Mouse (Mus musculus) embryonic facial prominence, embryonic 15.5 days (tissue): ENCODE measurements at regions not wholly inside any gene's neighbourhood (a gene's known extent, or its start where the extent isn't known, plus 50 kb on each side); places are given as distances from the start of the nearest gene placed in this dataset.
"Not testable (repeated sequence)": the region's sequence is repeated elsewhere in the genome, so short reads cannot be mapped to it uniquely, and the experiment has no call there.

ENCODE experiments used
- ATAC-seq: fragments of 200-750 bp; cut with Nextera tagmentation; 2 replicates; pipeline ENCODE4 v1.8.0; 2017; ENCODE audit warnings: low read depth, moderate TSS enrichment; ENCODE audit not compliant: insufficient number of reproducible peaks, low FRiP score, low TSS enrichment
- H3K27ac ChIP-seq: fragments of 300-500 bp; sonication (generic); replicated peaks from 2 replicates; pipeline ENCODE4 v1.5.1; 2015; ENCODE audit warnings: mild to moderate bottlenecking, inconsistent platforms
- H3K27me3 ChIP-seq: fragments of 300-500 bp; sonication (generic); 2 replicates; pipeline ENCODE4 v1.6.1; 2015; ENCODE audit warnings: inconsistent platforms
- H3K36me3 ChIP-seq: fragments of 300-500 bp; sonication (generic); 2 replicates; pipeline ENCODE4 v1.6.1; 2015; ENCODE audit warnings: mild to moderate bottlenecking, inconsistent platforms
- H3K4me1 ChIP-seq: fragments of 300-500 bp; sonication (generic); 2 replicates; pipeline ENCODE4 v1.6.1; 2015; ENCODE audit warnings: inconsistent platforms
- H3K4me2 ChIP-seq: fragments of 300-500 bp; sonication (generic); replicated peaks from 2 replicates; pipeline ENCODE4 v1.6.1; 2015; ENCODE audit warnings: mild to moderate bottlenecking, inconsistent platforms
- H3K4me3 ChIP-seq: fragments of 300-500 bp; sonication (generic); replicated peaks from 2 replicates; pipeline ENCODE4 v1.5.1; 2015; ENCODE audit warnings: mild to moderate bottlenecking, inconsistent platforms
- H3K9ac ChIP-seq: fragments of 300-500 bp; sonication (generic); 2 replicates; pipeline ENCODE4 v1.6.1; 2015; ENCODE audit warnings: inconsistent platforms
- H3K9me3 ChIP-seq: fragments of 300-500 bp; sonication (generic); replicated peaks from 2 replicates; pipeline ENCODE4 v1.6.1; 2016; ENCODE audit warnings: inconsistent platforms
- WGBS: fragments of 180-500 bp; shearing (Covaris S2); methylation state at CpG from one replicate; pipeline ENCODE4 v1.1.7; 2015; 5-methylcytosine and 5-hydroxymethylcytosine counted together

DNA sequence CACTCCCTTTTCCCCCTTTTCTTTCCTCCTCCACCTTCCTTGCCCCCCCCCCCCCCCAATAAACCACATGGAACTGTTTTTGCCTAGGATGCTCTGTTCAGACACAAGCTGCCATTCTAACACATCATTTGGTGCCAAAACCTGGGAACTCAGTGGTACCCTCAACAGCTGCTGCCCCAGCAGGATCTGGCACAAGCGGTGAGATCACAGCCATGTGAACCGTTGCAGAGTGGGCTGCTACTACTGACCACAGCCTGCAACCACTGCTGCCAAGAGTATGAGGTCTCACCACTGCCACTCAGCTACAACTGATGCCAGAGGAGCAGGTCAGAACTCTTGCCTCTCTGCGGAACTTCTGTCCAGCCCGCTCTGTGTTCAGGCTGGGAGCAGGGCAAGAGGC, 206.2 kb downstream of the Pcsk1 start:
- no peak overlapping the region for H3K9ac ChIP-seq
- 93% methylated on average over 4 of the region's 4 CpGs for WGBS
- no peak overlapping the region for H3K27ac ChIP-seq
- H3K27me3 ChIP-seq, result no peaks in the 10 kb centered on the region
- no peaks in the 10 kb centered on the region for H3K36me3 ChIP-seq
- no peak overlapping the region for H3K4me2 ChIP-seq
- H3K9me3 ChIP-seq, result no peaks in the 10 kb centered on the region
- no peaks in the 10 kb centered on the region for H3K4me1 ChIP-seq
- no peak for ATAC-seq
- no peak overlapping the region for H3K4me3 ChIP-seq

DNA sequence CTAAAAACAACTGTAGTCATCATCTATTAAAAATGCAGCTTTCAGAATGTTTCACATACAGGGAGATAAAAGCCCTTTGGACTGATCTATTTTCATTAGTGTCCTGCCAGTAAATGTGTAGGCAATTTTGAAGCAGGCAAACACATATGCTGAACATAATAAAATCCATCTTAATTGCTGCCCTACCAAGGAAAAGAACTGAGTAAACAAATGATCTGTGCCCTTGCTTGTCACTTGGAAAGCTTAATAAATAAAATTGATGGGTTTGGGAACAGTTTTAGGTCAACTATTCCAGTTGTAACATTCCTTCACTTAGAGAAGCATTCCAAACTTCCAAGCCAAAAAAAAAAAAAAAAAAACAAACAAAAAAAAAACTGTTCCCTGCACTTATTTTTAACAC, 230.2 kb downstream of the Pcsk1 start:
- no peak overlapping the region for H3K27ac ChIP-seq

DNA sequence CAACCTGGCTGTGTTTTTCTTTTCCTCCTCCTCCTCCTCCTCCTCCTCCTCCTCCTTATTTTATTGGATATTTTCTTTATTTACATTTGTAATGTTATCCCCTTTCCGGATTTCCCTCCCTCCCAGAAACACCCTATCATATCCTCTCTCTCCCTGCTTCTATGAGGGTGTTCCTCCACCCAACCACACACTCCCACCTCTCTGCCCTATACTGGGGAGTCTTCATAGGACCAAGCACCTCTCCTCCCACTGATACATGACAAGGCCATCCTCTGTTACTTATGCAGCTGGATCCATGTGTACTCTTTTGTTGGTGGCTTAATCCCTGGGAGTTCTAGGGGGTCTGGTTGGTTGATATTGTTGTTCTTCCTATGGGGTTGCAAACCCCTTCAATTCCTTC, 230.6 kb downstream of the Pcsk1 start:
- Histone ChIP-seq H3K4me3 (no peak overlapping the region), H3K27ac (no peak overlapping the region), H3K36me3 (no peaks in the 10 kb centered on the region), H3K9me3 (no peaks in the 10 kb centered on the region), H3K4me2 (no peak overlapping the region), H3K27me3 (no peaks in the 10 kb centered on the region), H3K9ac (no peak overlapping the region), H3K4me1 (no peaks in the 10 kb centered on the region)
- no peak for ATAC-seq
- 50% methylated on average over 1 of the region's 1 CpGs for WGBS

More for the DNA sequence above, 230.2 kb downstream of the Pcsk1 start:
- Histone ChIP-seq H3K9me3 (no peaks in the 10 kb centered on the region), H3K4me2 (no peak overlapping the region), H3K4me3 (no peak overlapping the region), H3K9ac (no peak overlapping the region), H3K36me3 (no peaks in the 10 kb centered on the region), H3K4me1 (no peaks in the 10 kb centered on the region), H3K27me3 (no peaks in the 10 kb centered on the region)
- ATAC-seq, result no peak

DNA sequence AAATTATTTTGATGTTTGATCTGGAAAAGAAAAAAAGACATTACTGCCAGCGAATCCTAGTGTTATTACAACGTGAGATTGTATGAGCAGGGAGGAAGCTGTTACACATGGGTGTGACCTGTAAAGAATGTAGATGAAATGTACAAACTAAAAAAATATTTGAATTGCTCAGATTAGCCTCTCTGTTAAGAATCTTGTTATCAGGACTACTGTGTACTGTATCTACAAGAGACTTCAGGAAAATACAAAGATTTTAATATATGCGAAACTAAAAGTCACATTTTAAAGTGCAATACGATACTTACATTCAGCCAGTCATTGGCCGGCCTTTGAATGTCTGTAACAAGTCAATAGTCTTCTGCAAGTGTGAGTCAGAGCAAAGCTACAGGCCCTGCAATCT, 247.4 kb downstream of the Pcsk1 start:
- Histone ChIP-seq H3K27me3 (no peaks in the 10 kb centered on the region), H3K9ac (no peak overlapping the region), H3K27ac (no peak overlapping the region), H3K36me3 (no peaks in the 10 kb centered on the region), H3K4me3 (no peak overlapping the region), H3K4me1 (no peaks in the 10 kb centered on the region), H3K9me3 (no peaks in the 10 kb centered on the region), H3K4me2 (no peak overlapping the region)
- 73% methylated on average over 5 of the region's 5 CpGs for WGBS
- ATAC-seq, result no peak

DNA sequence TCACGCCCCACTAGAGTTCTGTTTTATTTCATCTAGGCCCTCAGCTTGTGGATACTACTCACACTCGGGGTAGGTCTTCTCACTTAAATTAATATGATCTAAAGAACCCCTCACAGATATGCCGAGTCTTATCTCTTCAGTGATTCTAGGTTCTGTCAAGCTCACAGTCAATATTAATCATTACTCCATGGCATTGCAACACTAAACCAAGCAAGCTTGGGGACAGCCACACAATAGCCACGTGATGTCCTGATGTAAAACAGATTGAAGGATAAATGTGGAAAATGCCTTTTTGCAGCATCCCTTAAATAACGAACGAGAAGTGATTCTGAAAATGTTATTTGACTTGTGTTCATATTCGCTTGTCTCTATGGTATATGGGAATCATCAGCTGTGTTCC, 253.8 kb downstream of the Pcsk1 start:
- H3K27ac ChIP-seq, result no peak overlapping the region
- no peaks in the 10 kb centered on the region for H3K36me3 ChIP-seq
- no peak for ATAC-seq
- WGBS, result 74% methylated on average over 7 of the region's 7 CpGs
- H3K4me1 ChIP-seq, result no peaks in the 10 kb centered on the region
- no peak overlapping the region for H3K9ac ChIP-seq
- H3K9me3 ChIP-seq, result no peaks in the 10 kb centered on the region
- no peak overlapping the region for H3K4me3 ChIP-seq
- no peaks in the 10 kb centered on the region for H3K27me3 ChIP-seq
- no peak overlapping the region for H3K4me2 ChIP-seq

DNA sequence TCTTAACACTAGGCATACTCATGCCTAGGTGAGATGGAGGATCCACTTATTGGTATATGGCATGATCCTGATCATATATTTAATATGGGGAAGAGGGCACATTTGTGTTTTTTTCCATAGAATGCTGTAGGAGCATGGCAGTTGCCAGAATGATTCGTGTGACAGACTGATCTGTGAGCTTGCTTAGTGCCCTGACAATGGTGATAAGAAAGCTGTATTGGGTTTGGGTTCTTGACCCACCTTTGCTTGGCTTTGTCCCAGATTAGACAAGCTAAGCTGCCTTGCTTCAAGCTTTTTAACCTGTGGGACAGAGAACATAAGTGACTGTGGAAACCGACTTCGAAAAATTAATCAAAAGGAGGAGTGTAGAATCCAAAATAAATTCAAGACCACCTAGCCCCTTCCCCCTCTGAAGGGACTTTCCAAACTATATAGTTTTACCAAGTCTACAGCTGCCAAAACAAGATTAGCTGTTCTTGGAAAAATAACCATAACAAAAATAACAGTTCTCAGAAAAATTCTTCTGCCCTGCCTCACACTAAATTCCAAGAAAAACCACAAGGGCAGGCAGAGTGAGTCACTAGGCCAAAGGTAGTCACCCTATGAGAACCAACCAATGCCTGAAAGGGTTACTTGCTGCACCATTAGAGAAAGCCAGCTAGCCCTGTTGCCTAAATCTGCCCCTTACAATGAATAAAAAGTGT, 277.2 kb downstream of the Pcsk1 start:
- 68% methylated on average over 3 of the region's 3 CpGs for WGBS
- Histone ChIP-seq H3K9ac (no peak overlapping the region), H3K4me1 (no peaks in the 10 kb centered on the region), H3K27me3 (no peaks in the 10 kb centered on the region), H3K9me3 (no peaks in the 10 kb centered on the region), H3K4me3 (no peak overlapping the region), H3K36me3 (no peaks in the 10 kb centered on the region), H3K4me2 (no peak overlapping the region), H3K27ac (no peak overlapping the region)
- ATAC-seq, result no peak

DNA sequence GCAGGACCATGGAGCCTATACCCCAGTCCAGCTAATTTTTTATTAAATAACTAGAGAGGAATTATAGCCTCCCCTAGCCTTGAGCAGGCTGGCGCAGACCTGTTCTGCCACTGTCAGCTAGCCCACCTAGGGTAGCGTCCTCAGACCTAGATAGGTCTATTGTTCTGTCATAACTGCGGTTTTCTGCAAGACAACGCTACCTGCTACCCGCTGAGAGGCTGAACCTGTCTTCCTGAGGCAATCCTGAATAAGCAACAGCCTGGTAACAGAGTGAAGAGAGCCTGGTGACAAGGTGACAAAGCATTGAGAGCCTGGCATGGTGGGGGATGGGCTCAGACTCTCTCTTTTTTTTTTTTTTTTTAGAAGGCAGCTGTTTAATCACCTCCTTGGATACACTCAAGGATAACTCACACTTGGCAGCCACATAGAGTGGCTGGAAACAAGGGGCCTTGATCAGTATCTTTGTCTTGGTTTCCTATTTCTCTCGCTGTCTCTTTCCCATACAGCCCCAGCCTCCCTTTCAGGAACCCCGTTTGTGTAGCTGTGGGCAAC, 278.7 kb downstream of the Pcsk1 start:
- Histone ChIP-seq H3K9ac (no peak overlapping the region), H3K9me3 (no peaks in the 10 kb centered on the region), H3K27me3 (no peaks in the 10 kb centered on the region), H3K4me3 (no peak overlapping the region), H3K4me1 (no peaks in the 10 kb centered on the region), H3K36me3 (no peaks in the 10 kb centered on the region), H3K4me2 (no peak overlapping the region), H3K27ac (no peak overlapping the region)
- ATAC-seq, result no peak
- WGBS, result 69% methylated on average over 7 of the region's 7 CpGs

DNA sequence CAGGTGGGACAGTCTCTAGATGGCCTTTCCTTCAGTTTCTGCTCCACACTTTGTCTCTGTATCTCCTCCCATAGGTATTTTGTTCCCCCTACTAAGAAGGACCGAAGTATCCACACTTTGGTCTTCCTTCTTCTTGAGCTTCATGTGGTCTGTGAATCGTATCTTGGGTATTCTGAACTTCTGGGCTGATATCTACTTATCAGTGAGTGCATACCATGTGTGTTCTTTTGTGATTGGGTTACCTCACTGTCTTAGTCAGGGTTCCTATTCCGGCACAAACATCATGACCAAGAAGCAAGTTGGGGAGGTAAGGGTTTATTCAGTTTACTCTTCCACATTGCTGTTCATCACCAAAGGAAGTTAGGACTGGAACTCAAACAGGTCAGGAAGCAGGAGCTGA, 287.5 kb downstream of the Pcsk1 start:
- H3K27ac ChIP-seq, ATAC-seq, H3K9ac ChIP-seq, H3K4me3 ChIP-seq, H3K4me1 ChIP-seq, H3K9me3 ChIP-seq, H3K4me2 ChIP-seq, H3K27me3 ChIP-seq, H3K36me3 ChIP-seq: not testable (repeated sequence)
- WGBS, result 86% methylated on average over 3 of the region's 3 CpGs

DNA sequence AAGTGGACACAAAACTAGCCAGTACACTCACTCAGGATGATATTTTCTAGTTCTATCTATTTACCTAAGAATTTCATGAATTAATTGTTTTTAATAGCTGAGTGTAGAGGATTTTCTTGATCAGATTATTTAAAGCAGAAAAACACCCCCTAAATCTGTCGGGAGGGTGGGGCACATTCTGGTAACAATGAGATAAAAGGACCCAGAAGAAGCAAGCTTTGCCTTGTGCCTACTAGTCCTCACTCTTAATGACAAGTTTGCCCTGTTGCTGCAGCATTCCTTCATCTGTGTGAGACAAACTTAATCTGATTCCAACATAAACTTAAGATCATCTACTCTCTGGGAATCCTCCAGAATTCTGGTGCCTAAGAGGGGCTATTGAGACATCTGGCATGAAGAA, 288.1 kb downstream of the Pcsk1 start:
- ATAC-seq, result no peak
- Histone ChIP-seq H3K4me1 (no peaks in the 10 kb centered on the region), H3K4me3 (no peak overlapping the region), H3K4me2 (no peak overlapping the region), H3K27ac (no peak overlapping the region), H3K9me3 (no peaks in the 10 kb centered on the region), H3K36me3 (no peaks in the 10 kb centered on the region), H3K9ac (no peak overlapping the region), H3K27me3 (no peaks in the 10 kb centered on the region)
- 84% methylated on average over 1 of the region's 1 CpGs for WGBS

DNA sequence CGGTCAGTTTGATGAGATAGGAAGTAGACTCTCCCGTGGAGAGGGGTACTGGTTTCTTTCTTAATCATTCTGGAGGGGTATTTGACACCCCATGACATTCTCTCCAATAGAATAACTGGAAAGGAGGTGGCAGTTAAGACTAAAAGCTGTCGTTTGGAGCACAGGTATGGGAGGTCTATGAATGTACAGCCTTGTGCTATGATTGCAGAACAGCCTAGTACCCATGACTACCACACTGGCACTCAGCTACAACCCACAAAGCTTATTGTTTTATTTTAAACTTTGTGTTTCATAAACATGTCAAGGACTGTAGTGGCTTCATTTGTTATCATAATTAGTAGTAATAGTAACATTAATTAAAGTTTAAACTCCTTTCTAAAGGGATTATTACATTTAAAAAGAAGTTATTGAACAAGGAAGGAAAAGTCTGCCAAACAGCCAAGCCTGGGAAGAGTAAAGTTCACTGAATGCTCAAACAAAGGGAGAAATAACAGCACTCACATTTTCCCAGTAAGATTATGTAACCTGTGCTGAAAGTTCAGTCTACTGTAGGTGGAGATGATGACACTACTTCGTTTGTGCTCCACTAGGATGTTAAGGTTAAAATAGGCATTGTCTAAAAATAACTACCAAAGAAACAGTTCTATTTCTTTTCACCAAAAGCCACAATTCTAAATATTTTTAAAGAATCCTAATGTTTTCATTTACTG, 295.2 kb downstream of the Pcsk1 start:
- Histone ChIP-seq H3K4me2 (no peak overlapping the region), H3K4me1 (no peaks in the 10 kb centered on the region), H3K9me3 (no peaks in the 10 kb centered on the region), H3K36me3 (no peaks in the 10 kb centered on the region), H3K4me3 (no peak overlapping the region), H3K9ac (no peak overlapping the region), H3K27me3 (no peaks in the 10 kb centered on the region), H3K27ac (no peak overlapping the region)
- no peak for ATAC-seq
- 69% methylated on average over 4 of the region's 4 CpGs for WGBS

DNA sequence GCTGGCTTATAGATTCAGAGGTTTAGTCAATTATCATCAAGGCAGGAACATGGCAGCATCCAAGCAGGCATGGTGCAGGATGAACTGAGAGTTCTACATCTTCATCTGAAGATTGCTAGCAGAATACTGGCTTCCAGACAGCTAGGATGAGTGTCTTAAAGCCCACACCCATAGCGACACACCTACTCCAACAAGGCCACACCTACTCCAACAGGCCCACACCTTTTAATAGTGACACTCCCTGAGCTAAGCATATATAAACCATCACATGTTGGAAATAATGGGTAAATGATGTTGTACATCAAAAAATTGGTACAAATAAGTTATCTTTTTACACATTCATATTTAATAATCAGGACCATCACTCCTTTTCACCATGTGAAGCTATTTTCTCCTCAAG, 299.6 kb downstream of the Pcsk1 start:
- 74% methylated on average over 1 of the region's 1 CpGs for WGBS
- Histone ChIP-seq H3K4me2 (no peak overlapping the region), H3K4me3 (no peak overlapping the region), H3K27me3 (no peaks in the 10 kb centered on the region), H3K4me1 (no peaks in the 10 kb centered on the region), H3K9me3 (no peaks in the 10 kb centered on the region), H3K36me3 (no peaks in the 10 kb centered on the region), H3K27ac (no peak overlapping the region), H3K9ac (no peak overlapping the region)
- ATAC-seq, result no peak

DNA sequence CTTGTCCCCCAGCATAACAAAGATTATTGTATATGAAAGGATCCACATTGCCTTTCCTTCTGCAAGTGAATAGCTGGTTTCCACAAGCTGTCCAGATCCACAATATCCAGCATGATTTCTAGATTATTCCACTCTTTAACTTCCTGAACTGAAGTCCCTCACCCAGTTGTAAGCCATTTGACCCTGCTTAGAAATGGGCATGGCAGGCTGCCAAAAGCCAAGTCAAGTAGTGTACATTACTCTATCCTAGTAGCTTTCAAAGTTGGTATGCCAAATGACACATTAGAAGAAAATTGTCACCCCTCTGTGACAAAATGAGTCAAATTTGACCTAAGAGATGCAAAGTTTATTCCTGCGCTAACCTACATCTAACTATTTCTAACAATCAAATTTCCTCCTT, 300.6 kb downstream of the Pcsk1 start:
- no peak overlapping the region for H3K9ac ChIP-seq
- no peaks in the 10 kb centered on the region for H3K36me3 ChIP-seq
- H3K27me3 ChIP-seq, result no peaks in the 10 kb centered on the region
- 89% methylated on average over 1 of the region's 1 CpGs for WGBS
- H3K4me2 ChIP-seq, result no peak overlapping the region
- H3K27ac ChIP-seq, result no peak overlapping the region
- H3K4me3 ChIP-seq, result no peak overlapping the region
- H3K4me1 ChIP-seq, result no peaks in the 10 kb centered on the region
- H3K9me3 ChIP-seq, result no peaks in the 10 kb centered on the region
- no peak for ATAC-seq
